Mouse (Mus musculus): Measurements from ENCODE around the gene Rhof.
A peak's percentile ranks its signal among the peaks of the same experiment; 100 is the strongest.
"Not testable (repeated sequence)": the region's sequence is repeated elsewhere in the genome, so short reads cannot be mapped to it uniquely, and the experiment has no call there.

The Rhof gene

DNA sequence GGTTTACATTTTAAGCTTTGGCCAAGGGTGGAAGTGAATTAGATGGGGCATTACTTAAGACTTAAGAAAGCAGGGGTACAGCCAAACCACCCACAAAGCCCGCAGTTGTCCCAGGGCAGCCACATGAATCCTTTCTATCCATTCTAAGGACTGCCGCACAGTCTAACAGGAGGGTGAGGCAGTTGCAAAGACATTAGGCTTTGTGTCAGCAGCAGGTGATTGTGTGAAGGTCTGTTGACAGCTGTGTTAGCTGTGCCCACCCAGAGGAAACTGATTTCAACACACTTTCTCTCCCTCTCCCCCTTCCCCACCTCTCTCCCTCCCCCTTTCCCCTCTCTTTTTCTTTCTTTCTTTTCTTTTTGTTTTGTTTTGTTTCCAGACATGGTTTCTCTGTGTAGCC lies 63.8 kb downstream of the Rhof start:
- no peak for DNase-seq (ENCODE audit: low read depth, low spot score)

DNA sequence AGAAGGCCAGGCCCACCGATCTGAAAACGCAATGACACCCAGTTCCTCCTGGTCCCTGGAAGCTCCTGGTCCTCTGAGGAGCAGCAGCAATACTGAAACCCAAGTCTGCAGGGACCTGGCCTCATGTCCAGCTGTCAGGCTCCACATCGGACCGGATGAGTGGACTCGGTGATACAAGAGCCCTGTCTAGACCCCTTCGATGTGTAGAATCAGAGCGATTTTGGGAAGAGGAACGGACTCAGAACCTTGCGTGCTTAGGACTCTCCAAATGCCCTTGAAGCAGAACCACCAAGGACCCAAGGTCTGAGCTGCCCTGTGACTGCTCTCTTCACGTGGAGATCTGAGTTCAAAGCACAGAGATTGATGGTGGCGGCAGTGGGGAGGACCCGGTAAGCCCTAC lies 64.4 kb downstream of the Rhof start, which contains the start of gene Tmem120b:
Gene Tmem120b, plus strand, starts transcription at position 301 of the 400 bp plus-strand sequence.
- DNase-seq (ENCODE audit: low read depth, low spot score): no peak

DNA sequence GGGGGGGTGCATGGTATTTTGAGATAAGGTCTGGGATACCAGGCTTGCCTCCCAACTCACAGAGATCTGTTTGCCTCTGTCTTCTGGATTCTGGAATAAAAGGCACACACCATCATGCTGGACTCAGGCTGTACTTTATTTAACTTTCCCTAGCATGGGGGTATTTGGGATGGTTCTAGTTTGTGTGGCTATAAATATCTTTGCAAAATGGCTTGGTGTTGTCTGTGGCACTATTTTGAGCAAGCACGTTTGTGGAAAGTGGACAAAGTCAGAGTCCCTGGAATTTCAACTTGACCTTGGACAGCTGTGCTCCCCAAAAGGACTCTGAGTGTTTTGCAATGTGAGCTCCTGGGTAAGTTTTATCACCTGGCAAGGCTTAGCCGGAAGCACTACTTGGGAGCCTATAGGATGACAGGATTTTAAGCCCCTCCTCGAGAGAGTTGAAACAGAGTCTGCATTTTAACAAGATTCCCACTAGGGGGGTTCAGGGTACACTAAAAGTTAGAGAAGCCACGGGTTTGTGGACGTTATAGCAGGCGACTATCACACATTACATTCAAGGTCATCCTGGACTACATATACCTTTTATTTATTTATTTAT lies 65.0 kb downstream of the Rhof start:
- peak; percentile 77 for DNase-seq (ENCODE audit: low read depth, low spot score)

DNA sequence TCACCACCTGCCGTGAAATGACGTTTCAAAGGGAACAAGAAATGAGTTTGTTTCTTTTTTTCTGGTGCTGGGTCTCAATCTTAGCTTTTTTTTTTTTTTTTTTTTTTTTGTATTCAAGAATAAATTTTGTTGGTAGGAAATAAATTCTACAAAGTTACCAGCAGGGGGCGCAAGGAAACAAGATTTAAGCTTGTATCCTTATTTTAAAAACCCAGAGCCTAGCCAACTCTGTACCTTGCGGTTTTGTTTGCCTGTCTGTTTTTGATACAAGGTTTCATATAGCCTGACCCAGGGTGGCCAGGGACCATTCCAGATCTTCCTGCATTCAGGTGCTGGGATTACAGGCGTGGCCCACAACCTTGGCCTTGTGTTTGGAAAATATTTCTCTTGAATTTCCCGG lies 68.3 kb downstream of the Rhof start:
- DNase-seq (ENCODE audit: low read depth, low spot score): peak; percentile 86

DNA sequence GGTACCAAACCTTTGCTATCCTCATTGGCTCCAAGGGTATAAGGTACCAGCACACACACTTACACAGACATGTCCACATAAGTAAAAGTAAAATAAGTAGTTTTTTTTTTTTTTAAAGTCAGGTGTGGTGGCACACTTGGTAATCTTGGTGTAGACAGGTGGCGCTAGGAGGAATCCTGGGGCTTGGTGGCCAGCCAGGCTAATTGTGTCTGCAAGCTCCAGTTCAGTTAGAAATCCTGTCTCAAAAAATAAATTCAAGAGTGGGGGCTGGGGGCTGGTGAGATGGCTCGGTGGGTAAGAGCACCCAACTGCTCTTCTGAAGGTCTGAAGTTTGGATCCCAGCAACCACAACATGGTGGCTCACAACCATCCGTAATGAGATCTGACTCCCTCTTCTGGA lies 69.4 kb downstream of the Rhof start:
- no peak for DNase-seq (ENCODE audit: low read depth, low spot score)

DNA sequence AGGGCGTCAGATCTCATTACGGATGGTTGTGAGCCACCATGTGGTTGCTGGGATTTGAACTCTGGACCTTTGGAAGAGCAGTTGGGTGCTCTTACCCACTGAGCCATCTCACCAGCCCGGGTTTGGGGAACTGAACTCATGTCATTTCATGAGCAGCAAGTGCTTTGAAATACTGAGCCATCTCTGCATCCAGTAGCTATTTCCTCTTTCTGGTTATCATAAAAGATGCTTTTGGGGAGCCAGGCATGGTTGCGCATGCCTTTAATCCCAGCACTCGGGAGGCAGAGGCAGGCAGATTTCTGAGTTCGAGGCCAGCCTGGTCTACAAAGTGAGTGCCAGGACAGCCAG lies 71.1 kb downstream of the Rhof start:
- DNase-seq (ENCODE audit: low read depth, low spot score): not testable (repeated sequence)

DNA sequence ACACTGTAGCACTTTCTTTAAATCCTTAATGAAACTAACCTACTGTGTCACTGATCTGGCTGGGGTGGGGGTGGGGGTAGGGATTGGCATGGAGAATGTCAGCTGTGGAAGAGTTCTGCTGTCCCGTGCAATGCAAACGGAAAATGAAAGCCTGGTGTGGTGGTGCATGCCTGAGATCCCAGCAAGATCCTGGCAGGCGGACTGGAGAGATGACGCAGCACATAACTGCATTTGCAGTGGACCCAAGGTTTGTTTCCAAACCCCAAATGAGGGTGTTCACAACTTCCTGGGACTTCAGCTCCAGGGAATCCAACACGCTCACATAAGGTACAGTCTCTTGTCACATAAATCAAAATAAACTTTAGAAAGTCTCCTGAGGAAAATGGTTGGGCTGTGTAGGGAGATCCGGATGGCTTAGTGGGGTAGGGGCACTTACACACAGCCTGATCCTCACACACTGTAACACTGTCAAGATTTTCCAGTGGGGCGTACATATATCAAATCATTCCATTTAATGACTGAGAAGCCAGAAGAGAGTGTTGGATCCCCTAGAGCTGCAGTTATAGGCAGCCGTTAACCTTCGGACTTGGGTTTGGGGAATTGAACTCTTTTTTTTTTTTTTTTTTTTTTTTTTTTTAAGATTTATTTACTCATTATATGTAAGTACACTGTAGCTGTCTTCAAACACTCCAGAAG lies 71.6 kb downstream of the Rhof start:
- DNase-seq (ENCODE audit: low read depth, low spot score): no peak

DNA sequence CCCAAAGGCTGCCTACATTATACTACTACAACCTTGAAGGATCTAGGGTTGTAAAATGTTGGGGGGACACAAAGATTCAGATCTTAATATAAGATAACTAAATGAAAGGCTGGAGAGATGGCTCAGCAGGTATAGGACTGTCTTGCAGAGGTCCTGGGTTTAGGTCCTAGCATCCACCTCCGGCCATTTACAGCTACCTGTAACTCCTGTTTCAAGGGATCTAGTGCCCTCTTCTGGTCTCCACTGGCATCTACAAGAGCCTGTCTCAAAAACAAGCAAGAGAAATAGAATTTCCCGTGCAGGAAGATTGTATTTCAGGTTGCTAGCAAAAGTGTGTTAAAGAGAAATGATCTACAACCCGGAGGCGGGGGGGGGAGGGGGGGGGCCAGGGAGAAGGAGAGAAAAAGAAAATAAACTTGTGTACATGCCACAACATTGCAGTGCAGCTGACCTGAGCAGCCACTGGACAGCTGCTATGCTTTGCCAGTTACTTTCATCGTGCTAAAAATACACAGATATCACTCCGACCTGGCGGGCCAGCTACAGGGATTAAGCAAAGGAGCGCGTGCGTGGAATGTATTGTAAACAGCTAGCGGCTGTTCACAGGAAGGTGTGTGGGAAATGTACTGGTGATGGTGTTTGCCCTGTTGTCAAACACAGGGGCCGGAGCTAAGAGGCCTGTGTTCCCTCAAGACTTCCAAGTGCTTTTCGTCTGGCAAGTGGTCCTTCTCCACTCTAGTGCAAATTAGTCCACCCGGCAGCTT lies 72.6 kb downstream of the Rhof start:
- DNase-seq (ENCODE audit: low read depth, low spot score): peak; percentile 72

DNA sequence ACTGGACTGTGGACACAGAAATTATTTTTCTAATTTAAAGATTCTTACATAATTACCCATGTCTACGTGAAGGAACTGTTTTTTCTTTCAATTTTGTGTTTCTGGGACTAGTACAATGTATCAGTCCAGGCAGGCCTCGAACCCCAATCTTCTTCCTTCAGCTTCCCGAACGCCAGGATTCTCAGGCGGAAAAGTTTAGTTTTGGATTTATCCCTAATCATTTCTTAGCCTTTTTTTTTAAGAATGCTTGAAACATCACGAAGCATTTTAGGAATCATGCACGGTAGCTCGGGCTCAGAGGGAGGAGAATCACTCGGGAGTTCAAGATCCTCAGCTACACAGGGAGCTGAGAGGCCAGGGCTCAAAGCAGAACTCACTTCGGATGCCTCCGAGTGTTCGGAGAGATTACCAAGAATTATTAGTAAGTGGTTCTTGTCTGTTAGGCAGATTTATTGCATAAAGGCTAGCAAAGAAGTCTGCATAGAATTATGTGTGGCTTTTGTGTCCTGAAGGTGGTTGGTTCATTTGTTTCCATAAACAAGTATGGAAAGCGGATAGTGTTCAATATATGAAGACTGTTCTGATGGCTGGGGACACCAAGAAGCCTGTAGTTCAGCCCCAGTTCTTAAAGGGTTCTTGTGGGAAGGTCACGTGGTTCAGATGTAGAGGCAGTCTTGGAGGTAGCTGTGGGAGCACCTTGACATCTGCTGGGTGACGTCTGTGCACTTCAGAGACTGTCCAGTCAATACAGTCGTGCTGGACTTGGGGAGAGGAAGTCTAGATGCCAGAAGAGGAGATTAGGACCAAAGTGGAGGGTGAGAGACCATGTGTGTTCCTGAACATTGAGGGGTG lies 74.0 kb downstream of the Rhof start:
- peak; percentile 51 for DNase-seq (ENCODE audit: low read depth, low spot score)

DNA sequence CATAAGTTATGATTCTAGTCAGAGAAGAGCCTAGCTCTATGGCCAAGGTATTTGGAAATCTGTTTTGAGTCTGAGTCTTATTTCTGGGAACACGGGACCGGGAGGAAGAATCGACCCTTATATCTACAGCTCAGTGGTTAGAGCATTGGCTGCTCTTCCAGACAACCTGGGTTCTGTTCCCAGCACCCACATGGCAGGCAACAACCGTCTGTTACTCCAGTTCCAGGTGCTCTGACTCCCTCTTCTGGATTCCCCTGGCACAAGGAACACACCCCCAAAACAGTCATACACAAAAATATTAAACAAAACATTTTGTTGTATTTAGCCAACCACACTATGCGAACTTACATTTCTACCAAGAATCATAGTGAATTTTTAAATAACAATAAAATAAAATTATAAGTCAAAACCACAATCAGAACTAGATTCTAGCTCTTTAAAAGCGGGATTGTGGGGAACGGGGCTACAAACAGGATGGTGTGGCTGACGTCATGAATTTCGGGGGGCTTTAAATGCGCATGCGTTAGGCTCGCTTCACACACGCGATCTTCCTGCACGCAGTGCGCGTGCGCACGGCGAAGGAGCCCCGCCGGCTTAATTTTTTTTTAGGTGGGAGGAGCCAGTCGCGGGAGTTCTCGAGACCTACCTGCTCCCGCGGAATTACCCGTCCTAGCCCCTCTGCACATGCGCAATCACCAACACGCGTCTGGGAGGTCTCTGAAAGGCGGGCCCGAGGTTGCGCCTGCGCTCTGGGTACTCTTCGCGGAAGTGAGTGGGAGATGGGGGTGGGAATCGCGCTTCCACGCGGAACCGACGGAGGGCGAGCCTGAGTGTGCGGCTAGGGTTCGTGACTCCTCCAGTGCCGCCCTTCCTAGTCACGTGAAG lies 74.9 kb downstream of the Rhof start:
- peak; percentile 100 for DNase-seq (ENCODE audit: low read depth, low spot score)

Data from CD4-positive helper T cell, adult 2 months (primary cell).